Mouse (Mus musculus): Measurements from ENCODE around the gene Slc16a1. TPM values are rescaled to one million over a fixed set of nuclear protein-coding genes. Genes with fewer than 3 reads are reported as not detected.
A peak's percentile ranks its signal among the peaks of the same experiment; 100 is the strongest.
"Not testable (repeated sequence)": the region's sequence is repeated elsewhere in the genome, so short reads cannot be mapped to it uniquely, and the experiment has no call there.

Slc16a1 gene
- total RNA-seq, 2 experiments from 2014 or later: 71.6 to 74.2 TPM

DNA sequence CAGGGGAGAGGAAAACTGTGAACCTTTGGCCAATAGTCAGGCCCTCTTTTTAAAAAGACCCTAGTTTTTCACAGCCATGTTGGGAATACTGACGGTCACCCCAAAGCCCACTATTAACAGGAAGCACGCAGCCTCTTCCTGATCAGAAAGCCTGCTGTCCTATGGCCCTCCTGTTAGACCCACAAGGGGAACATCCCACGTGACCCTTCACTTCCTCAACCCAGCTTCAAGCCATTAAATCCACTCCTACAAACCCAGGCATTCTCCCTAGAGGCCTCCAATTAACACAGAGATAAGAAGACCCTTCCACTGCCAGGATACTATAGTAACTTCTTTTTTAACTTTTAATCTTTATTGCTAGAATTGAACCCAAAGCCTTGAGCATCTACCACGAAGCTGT lies 33.6 kb downstream of the Slc16a1 start:
- DNase-seq (ENCODE audit: low spot score in 2 of 2): no peak

DNA sequence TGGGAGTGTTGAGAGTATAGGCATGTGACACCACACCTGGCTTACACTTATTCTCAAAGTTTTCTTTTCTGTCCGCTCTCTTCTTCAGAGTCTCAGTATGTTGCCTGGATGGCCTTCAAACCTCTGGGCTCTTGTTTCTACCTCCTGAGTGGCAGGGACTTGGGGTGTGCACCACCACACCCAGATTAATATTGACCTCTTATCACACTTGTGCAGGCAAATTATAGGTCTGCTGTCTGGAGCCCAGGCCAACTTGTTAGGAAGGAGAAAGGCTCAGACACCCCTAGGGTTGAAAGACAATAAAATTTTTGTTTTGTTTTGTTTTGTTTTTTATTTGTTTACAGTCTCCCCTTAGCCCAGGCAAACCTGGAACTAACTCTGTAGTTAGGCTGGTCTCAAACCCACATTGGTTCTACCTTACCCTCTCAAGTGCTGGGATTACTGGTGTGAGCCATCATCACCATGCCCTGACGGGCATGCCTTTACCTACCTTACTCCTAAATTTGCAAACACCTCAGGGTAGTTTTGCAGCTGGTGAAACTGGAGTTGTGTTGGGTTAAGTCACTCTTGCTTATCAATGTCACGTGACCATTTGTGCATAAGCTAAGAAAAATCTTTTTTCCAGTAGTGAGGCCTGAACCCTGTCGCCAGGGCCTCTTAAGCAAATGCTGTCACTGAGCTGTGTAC lies 35.3 kb downstream of the Slc16a1 start:
- no peak for DNase-seq (ENCODE audit: low spot score in 2 of 2)

DNA sequence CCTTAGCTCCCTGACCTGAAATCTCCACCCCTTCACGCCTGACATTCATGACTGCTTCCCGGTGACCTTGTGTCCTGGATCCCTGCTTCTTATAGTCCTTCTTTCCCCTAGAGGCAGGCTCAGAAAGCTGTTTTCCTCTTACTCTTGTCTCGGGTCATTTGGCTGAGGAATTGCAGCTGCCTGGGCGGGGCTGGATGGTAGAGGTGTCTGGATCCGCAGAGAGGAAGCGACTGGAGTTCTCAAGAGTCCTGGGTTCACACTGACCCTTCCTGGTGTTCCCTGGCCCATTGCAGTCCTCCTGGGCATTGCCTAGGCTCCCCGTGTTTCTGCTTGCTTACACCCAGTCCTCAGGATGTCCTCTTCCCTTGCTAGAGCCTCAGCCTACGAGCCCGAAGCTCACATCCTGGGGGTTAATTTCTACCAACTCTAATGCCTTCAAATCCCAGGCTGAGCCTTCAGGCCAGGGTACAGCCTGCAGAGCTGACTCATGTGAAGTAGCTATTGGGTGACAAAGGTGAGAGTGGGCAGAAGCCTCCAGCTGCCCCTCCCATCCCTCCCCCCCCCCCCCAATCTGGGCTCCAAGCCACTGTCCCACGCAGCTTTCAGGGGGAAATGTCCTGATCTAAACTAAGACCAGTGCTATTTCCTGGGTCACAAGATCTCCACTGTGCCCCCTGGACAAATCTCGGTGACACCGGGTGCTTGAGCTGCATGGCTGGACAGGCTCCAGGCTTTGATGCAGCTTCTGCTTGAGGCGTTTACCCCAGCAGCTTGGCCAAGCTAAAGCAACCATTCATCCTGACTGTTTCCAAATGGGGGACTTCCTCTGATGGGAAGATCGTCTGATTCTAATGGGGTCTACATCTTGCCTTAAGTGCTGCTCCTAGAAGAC lies 36.1 kb downstream of the Slc16a1 start:
- no peak for DNase-seq (ENCODE audit: low spot score in 2 of 2)

DNA sequence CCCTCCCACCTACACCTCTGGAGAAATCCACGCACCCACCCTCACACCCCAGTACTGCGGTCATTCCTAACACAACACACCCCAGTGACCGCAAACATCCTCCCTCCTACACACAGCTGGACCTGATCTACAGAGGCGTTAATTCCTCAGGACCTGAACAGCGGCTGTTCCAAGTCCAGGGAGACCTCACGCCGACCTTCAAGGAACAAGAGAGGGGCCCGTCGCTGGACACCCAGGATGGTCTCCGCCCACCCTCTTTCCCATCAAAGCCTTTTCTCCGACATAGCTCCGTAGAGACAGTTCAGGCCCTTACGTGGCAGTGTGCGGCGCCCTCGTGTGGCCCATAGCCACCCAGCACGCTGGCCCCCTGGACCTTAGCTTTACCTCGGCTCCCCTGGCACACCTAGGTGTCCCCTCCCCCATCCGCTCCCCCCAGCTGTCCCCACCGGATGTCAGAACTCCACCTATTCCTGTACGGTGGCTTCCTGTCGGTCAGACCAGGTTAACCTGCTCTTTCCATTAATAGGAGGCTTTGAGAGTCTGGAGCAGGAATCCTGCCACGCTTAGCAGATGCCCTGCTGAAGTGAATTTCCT lies 36.9 kb downstream of the Slc16a1 start:
- DNase-seq (ENCODE audit: low spot score in 2 of 2): peak; percentile 54 to 62

DNA sequence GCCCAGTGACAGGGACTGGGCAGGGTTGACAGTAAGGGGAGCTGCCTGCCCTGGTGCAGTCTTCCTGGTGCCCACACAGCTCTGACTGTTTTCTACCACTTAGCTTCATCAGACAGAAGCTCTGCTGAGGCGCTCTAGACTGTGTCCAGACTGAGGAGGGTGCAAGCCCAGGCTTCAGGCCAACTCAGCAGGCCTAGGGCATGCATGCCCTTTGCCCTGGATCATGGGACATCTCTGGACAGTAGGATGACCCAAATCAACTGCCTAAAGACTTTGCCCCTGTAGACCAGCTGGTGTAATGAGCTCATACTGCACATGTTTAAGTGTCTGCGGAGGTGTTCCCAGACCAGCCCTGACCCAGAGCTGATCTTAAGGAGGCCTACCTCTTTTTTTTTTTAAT lies 39.3 kb downstream of the Slc16a1 start:
- DNase-seq (ENCODE audit: low spot score in 2 of 2): no peak

DNA sequence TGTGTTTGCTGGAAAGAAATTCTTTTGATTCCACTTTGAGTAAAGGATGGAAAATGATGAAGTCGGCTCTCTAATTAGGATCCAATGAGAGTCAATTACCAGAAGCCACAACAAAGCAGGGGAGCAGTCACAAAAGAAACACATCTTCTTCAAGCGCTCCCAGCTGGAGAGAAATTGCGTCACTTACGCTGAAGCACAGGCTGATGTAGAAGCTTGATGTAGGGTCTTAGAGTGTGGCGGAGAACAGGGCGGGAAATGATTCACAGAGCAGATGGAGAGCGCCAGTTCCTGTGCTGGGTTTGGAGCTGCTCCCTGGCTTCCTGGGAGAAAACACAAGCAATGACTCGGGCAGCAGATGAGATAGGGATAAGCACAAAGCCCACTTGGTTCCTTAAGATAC lies 40.4 kb downstream of the Slc16a1 start:
- no peak for DNase-seq (ENCODE audit: low spot score in 2 of 2)

DNA sequence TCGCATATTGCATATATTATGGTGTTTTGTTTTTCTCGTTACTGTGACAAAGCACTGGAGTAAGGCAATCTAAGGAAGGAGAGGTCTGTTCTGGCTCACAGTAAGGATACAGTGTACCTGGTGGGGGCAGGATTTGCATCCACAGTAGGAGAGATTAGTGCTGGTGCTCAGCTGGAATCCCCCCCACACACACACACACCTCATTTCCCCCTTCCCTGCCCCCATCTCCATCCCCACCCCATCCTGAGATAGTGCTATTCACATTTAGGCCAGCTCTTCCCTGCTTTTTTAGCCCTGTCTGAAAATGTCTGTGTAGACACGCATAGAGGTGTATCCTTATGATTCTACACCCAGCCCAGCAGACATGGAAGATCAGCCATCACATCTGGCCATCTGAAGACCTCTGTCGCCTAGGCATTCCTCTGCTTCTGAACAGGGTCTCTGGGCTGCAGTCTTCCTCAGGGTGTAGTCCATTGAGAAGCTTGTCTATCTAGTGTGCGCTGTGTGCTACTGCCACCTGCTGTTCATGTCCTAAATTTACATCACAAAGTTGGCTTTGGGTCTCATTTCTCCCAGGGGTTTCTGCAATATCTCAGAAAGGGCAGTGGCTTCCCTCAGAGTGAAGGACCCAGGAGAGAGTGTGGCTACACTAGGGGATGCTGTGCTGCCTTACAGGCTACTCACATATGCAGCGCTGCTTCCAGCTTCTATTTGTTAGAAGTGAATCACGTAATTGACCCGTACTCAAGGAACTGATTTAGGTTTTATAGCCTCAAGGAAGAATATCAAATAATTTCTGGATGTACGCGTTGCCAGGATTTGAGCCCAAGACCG lies 44.4 kb downstream of the Slc16a1 start:
- DNase-seq (ENCODE audit: low spot score in 2 of 2): peak; percentile 48 to 70

DNA sequence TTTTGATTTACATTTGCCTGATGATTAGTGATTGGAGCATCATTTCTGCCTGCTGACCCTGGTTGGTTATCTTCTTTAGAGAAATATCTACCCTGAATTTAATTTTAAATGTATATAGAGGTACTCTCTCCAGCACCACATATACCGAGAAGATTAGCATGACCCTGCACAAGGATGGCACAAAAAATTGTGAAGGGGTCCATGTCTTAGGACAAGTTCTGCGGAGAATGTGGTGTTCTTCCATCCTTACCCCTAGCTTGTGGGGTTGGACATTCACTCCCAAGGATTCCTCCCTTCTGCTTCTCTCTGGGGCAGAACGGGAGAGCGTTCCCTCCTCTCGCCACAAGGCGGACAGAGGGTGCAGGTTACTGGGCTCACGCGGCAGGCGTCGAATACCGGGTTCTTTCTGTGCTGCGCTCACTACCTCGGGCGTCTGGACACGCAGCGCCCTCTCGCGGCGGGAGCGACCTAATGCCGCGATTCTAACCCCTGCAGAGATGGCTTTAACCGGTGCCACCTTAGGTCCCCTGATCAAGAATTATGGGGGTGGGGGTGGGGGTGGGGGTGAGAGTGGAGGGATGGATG lies 62.4 kb downstream of the Slc16a1 start:
- DNase-seq (ENCODE audit: low spot score in 2 of 2): peak; percentile 57 to 65

DNA sequence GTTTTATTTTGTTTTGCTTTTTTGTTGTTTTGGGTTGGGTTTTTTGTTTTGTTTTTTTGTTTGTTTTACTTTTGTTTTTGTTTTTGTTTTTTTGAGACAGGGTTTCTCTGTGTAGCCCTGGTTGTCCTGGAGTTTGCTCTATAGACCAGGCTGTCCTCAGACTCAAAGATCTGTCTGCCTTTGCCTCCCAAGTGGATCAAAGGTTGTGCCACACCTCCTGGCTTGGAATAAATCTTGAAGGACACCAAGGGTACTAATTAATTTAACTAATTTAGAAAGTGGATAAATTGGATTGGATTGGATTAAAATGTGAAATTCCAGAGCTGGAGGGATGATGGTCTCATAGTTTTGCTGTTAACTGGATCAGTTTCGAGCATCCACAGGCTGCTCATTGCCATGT lies 63.3 kb downstream of the Slc16a1 start:
- DNase-seq (ENCODE audit: low spot score in 2 of 2): no peak

DNA sequence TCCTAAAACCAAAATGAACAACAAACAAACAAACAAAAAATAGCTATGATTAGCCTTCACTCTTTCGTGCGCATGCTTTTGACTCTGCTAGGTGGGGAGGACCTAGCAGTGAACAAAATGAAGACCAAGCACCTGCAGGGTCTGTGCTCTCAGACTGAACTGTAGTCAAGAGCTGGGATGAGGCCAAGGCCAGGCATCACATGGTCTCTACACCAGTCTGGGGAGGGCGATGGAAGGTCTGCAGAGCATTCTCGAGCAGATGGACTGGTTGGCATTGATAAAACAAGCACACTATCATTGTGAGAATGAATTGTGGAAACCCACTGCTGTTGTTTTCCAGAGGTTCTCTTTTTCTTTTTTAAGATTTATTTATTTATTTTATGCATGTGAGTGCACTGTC lies 65.5 kb downstream of the Slc16a1 start:
- no peak for DNase-seq (ENCODE audit: low spot score in 2 of 2)

DNA sequence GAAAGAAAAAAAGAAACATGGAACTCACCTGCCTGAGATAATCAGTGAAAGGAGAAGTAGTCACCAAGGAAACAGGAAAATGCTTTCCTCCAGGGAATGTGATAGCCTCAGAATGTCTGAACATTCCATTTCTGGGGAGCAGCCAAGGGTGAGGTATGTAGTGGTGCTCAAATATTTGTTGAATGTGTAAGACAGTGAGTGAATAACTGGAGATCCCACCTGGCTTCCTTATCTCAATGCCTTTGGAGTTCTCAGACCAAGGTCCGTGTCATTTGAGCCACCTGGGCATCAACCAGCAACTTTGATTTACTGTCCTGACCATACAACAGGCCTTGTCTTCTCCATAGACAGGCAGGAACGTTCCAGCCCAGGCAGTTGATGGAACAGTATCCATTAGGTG lies 68.0 kb downstream of the Slc16a1 start:
- DNase-seq (ENCODE audit: low spot score in 2 of 2): no peak

DNA sequence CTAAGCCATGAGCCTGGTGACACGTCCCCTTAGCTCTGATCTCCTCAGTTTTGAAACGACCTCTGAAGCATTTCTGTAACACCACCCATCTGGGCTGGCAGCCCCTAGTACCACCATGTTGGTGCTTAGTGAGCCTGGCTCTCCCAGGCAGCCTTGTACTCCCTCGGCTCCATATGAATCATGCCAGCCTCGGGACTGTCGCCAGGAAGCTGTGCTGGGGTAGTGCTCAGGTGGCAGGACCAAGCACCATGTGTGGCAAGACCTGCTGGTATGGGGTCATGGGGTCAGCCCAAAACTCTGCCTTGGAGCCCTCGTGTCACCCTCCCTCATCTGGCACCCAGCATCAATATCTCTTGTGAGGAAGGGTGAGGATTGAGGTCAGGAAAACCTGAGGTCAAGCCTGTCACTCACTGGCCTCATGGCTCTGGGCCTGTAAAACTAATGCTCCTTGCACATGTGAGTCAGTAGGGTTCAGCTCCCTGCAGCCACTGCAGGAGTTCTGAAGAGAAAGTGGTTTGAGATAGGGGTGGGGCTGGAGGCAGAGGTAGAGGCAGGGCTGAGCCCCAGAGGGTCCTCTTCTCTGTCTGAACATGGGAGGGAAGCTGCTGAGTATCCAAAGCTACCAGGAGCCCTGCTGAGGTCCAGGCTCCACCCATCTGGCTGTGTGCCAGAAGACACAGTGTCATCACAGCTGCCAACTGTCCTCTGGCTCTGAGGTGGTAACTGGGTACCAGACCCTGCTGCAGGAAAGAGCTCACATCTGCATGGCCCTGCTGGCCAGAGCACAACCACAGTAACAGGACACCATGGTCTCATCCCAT lies 68.7 kb downstream of the Slc16a1 start:
- DNase-seq (ENCODE audit: low spot score in 2 of 2): peak in 1 of 2 experiments; percentile 2

DNA sequence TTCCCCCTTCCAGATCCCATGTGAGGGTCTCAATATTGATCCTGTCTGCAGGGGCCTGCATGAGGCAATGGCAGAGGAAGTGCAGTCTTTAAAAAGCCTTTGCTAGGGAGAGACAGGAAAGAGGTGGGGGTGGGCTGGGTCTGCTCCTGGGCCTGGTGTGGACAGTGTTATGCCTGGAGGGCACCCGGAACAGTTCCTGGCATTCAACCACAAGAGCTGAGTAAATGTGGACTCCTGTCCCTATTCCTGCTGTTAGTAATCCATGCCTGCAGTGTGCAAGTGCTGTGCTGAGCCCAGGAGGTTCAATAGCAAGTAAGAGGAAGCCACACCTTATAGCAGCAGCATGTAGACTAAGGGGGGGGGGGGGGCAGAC lies 69.3 kb downstream of the Slc16a1 start:
- DNase-seq (ENCODE audit: low spot score in 2 of 2): not testable (repeated sequence)

Other genes with a start within 250 kb of the Slc16a1 start
- gene Lrig2, start 126.8 kb upstream of the Slc16a1 start, total RNA-seq (2021): 10 to 100 TPM; 27.8 to 31.9 TPM
- gene Ppm1j, start 142.4 kb downstream of the Slc16a1 start, total RNA-seq (2021): 1 to 10 TPM in 1 of 2 experiments, under 1 TPM in 1; 0.81 to 2.7 TPM
- under 1 TPM in 1 of 2 experiments, not detected in 1; 0.10 TPM for gene Fam19a3, start 143.2 kb downstream of the Slc16a1 start, total RNA-seq (2021)
- 10 to 100 TPM; 35.3 to 37.6 TPM for gene Rhoc, start 149.7 kb downstream of the Slc16a1 start, total RNA-seq (2021)
- 1 to 10 TPM; 7.9 to 9.4 TPM for gene Mov10, start 179.9 kb downstream of the Slc16a1 start, total RNA-seq (2021)
- gene St7l, start 225.3 kb downstream of the Slc16a1 start, total RNA-seq (2021): 10 to 100 TPM; 45.1 to 46.2 TPM
- 10 to 100 TPM; 45.5 to 49.8 TPM for gene Capza1, start 225.8 kb downstream of the Slc16a1 start, total RNA-seq (2021)